9 mouse cellular contexts compared by ENCODE assay signal in the genomic region with DNA sequence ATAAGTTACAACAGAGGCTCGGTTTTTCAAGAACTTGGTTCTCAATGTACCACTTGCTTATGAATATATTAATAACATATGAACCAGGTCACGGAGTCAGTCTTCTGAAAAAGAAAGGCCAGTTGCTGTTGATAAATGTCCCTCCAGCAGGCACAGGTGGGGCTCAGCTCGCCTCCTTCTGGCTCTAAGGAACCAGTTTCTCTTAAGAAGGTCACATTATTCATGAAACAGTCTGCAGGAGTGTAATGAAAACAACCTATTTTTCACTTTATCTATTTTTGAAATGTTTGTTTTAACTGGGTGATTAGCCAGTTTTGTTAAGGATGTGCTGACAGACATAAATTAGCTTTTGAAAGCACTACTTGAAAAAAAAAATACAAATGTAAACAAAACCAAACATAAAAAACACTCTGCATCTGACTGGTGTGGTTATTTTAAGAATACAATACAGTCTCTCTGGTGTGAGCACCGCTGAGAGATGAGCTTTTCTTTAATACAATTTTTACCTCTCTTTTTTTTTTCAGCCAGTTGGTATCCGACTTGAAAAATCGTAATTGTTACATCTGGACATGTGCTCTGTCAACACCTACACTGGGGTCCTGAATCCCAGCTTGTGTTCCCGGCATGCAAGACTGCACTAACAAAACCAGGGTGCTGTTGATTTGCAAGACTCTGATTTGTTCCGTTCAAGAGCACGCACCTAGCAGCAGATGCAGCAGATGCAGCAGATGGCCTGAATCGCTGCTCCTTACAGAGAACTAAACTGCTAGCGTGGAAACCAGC.
DNase-seq lines count a peak whose midpoint lies in the region; ATAC-seq lines count a peak whose summit lies in the region.
"Had no signal": no experiment of that assay in that cellular context is flagged by ENCODE, and none has a peak within 500 bp of the region (broad histone marks: within the 10 kb centered on the region; RNA-seq: fewer than 3 reads in every experiment).

No protein-coding gene starts in this region.

- peak; percentile 24 for DNase-seq in layer of hippocampus, adult 11-12 months (ENCODE audit: low spot score)
- no peak for DNase-seq in layer of hippocampus, adult 9-10 months (ENCODE audit: low spot score)
- DNase-seq in embryo, embryonic 10.5 days (ENCODE audit: low spot score), result peak; percentile 29
- peak; percentile 16 to 17 for DNase-seq in layer of hippocampus, postnatal 10 days (ENCODE audit: low spot score in 2 of 2)
- DNase-seq in spleen, postnatal 36 days (ENCODE audit: low spot score in 2 of 2), result no peak
- no peak for DNase-seq in cerebellum, adult 8-10 months
- no peak for DNase-seq in gastrocnemius, postnatal 14 days

- H3K9ac ChIP-seq in forebrain, embryonic 12.5 days, result no peak overlapping the region
- H3K9ac ChIP-seq: stomach, embryonic 15.5 days had no signal

- no peaks in the 10 kb centered on the region for H3K4me1 ChIP-seq in forebrain, embryonic 12.5 days

- no peak overlapping the region for H3K4me3 ChIP-seq in forebrain, embryonic 12.5 days (replicated peaks)
- H3K4me3 ChIP-seq: stomach, embryonic 15.5 days had no signal

- no peak overlapping the region for H3K4me2 ChIP-seq in forebrain, embryonic 12.5 days
- H3K4me2 ChIP-seq: stomach, embryonic 15.5 days had no signal

- H3K27ac ChIP-seq in forebrain, embryonic 12.5 days, result no peak overlapping the region
- H3K27ac ChIP-seq: stomach, embryonic 15.5 days had no signal

- no peaks in the 10 kb centered on the region for H3K9me3 ChIP-seq in forebrain, embryonic 12.5 days
- H3K9me3 ChIP-seq: stomach, embryonic 15.5 days had no signal

- WGBS in forebrain, embryonic 12.5 days, result 60% methylated on average over 11 of the region's 11 CpGs

- no peaks in the 10 kb centered on the region for H3K27me3 ChIP-seq in forebrain, embryonic 12.5 days
- H3K27me3 ChIP-seq: stomach, embryonic 15.5 days had no signal

- peak; percentile 60; the same call in 1 of the 2 replicates for ATAC-seq in forebrain, embryonic 12.5 days (ENCODE audit: low FRiP score)

- no peaks in the 10 kb centered on the region for H3K36me3 ChIP-seq in forebrain, embryonic 12.5 days (replicated peaks)
- H3K36me3 ChIP-seq: stomach, embryonic 15.5 days had no signal

- intact Hi-C loops in gastrocnemius, postnatal 14 days (cut with DNase I; ENCODE audit: low total_unique reads), result no loop called here

Comparison
In these comparisons a context has a peak if more than half of its experiments do, and no peak if none do; other contexts are left out.
1. DNase-seq: peak in layer of hippocampus, adult 11-12 months (single experiment), embryo, embryonic 10.5 days (single experiment) and layer of hippocampus, postnatal 10 days (2 of 2); none in layer of hippocampus, adult 9-10 months (single experiment), spleen, postnatal 36 days (0 of 2), cerebellum, adult 8-10 months (single experiment) and gastrocnemius, postnatal 14 days (single experiment).